Mouse (Mus musculus) lung, postnatal 36 days (tissue): ENCODE measurements at regions not wholly inside any gene's neighbourhood (a gene's known extent, or its start where the extent isn't known, plus 50 kb on each side); places are given as distances from the start of the nearest gene placed in this dataset.

Source experiments
- DNase-seq: peaks from one replicate; pipeline ENCODE4 v3.0.0; 2022; ENCODE audit warnings: mixed read lengths

DNA sequence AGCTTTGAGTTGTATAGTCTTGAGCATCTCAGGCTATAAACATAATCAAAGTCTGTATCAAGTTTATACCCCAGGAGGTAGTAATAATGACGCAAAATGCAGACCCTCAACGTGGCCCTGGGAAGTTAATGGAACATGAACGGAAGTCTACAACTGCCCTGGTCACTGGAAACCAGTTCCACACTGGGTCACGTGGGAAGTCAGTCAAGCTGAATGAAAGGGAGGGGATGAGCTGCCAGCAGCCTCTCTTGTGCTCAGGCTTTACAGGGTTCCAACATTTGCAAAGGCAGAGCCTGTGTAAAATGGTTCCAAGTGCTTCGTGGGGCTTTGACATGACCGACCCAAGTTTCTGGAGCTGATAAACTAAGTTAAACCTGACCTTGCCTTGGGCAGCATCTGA, 229.4 kb downstream of the Lnpk start:
- DNase-seq = no peak

DNA sequence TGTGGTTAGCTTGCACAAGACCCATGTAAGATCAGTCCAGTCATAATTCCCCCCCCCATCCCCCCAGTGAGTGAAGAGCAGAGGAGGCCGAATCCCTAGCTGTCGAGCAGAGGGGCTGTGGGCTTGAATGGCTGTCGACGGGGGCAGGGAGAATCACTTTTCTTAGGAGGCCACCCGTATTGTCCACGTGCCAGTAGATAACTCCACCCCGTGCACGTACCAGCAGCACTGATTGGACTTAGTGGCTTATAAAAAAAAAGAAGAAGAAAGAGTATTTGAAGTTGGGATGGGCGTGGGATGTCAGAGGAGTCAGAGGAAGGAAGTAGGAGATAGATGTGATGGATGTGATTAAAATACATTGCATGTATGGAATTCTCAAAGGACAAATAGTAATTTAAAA, 272.9 kb downstream of the Lnpk start:
- DNase-seq = no peak

DNA sequence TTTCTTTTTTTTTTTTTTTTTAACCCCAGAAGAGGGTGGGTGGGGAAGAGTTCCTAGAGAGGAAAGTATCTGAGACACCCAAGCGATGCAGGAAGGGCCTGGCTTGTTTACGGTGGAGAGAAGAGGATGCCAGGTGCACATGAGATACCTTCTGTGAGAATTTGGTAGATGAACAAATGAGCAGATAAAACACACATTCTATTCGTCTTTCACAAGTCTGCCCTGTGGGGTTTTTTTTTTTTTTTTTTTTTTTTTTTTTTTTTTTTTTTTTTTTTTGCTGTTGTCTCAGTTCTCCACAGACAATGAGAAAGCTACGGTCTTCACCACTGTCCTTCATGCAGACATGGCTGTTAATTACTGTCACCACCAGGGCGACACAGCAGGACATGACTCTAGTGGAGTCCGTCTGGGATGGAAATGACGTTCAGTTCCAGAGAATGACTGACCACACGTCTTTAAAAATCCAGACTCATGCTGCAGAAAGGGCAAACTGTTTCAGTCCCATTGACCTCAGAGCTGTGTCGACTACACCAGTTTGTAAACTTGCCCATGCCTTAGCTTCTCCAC, 278.3 kb downstream of the Lnpk start:
- DNase-seq = no peak

DNA sequence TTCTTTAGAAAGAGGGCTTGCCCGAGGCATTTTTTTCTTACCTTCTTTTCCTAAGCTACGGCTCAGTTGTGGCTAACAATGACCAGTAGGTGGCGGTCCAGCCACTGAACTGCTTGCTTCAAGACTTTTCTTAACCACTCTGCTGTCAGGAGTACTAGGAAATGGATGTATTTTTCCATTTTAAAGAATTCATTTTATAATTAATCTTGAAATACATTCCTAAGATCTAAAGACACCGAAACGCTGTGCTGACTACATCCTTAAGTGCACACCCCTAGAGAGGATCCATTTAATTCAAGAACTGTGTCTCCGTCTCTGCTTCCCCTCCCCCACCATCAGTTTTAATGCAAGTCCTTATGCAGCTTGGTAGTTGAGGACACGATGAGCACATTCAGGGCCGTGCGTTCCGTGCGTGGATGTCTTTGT, 278.9 kb downstream of the Lnpk start:
- DNase-seq = peak; percentile 77

DNA sequence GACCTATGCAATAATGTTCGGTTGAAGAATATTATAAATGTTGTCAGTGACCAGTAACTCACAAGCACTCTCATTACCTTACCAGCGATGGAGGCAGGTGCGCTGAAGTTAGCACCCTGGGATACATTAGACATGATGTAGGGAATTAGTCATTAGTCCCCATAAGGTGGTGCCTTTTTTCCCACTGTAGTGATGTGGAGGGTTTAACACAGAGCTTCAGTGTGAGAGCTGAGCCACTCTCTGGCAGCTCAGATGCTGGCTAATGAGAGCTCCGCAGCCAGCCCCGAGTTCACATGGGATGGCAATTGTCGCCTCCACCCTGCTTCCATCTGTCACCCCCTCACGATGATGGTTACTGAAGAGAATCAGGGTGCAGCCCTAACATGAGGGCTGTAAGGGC, 286.6 kb downstream of the Lnpk start:
- DNase-seq = no peak

DNA sequence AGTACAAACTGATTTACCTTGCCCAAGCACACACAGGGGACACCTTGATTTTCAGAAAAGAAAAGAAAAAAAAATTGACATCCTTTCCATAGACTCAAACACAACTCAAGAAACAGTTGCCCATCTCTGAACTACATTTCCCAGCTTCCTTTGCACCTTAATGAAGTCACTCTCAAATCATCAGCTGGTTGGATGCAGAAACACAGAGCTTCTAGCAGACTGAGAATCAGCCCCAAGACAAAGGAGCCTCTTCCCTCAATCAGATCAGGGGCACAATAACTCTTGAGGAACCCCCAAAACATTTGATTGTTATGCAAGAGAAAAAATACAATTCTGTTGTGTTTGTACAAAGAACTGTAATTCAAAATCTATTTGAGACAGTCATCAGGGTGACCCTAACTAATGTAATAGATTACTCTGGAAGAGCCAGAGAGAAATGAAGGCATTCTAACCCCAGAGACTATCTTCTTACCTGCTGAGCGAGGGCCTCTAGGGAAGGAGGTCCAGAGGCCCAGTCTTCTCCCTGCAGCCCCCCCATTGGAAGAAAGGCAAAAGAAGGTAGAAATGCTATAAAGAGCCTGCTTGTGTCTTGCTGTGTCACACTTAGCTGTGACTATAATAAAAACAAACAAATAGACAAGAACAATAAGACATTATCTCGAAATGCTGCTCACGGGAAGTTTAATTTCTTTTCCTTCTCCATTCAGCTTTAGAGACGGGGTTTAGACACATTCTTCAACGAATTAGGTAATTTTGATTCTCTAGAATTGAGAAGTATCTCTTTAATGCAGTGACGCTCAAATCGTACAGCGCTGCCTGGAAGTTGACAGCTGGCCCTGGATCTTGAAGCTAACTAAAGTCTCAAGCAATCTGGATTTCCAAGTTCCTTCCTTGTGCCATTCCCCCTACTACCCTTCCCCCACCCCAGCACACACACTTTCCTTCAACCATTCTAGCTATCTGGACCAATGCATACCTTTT, 287.5 kb downstream of the Lnpk start:
- DNase-seq = no peak

DNA sequence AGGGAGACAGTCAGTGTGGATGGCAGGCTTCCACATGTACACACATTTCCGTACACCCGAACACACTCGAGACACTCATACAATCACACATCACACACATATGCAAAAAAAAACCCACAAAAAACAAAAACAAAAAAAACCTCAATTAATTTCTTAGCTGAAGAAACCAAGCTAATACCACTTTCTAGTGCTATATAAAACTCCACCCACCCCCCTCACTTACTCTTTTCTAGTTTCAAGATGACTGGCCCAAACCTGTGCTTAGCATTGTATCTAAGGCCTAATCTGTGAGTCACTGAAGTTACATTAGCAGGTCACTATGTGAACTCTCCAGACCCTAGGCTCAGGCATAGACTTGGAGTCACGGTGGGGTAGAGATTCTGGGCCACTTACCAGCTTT, 293.6 kb downstream of the Lnpk start:
- no peak for DNase-seq

DNA sequence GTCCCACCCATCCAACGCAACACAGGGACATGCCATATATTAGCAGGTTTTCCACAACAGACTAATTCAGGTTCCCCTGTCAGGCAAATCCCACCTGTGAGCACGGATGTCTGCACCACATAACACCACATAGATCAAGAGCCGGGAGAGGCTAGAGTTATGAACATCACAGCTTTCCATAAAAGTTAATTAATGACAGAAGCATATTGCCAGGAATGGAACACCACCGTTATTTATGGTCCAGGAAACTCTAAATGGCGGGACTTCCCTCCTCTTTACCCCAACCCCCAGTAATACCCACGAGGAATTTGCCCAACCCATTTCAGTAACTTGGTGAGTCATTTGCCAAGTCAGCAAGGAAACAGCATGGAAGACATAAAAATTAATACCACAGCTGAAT, 314.3 kb downstream of the Lnpk start:
- no peak for DNase-seq

DNA sequence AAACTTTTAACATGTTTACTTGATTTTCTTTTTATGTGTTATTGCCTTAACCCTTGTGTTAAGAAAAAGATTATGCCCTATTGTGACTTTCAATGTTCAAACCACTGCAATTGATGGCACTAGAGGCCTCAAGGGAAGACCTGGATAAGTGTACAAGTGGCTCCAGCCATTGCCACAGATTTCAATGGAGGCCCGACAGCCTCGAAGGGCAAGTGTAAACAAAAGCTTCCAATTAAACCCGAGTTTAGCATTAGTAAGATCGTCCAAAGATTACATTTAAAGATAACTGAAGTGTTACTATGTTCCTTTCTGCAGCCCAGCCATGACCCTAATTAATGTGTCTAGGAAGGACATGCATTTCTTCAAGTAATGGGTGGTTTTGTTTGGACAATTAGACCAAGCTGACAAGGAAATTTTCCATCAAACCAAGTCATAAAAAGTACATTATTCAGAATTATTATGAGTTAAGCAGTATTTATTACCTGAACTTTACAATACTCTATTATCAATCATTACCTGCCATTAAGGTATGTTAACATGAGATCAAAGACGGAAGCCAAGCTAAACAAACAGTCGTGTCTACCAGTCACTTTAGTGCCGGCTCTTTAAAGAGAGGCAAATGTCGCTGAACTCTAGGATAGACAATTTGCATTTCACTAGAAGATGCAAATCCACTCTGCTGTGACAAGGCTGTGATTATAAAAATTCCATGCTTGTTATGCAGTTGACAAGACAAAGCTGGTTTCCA, 322.0 kb downstream of the Lnpk start:
- DNase-seq = no peak

DNA sequence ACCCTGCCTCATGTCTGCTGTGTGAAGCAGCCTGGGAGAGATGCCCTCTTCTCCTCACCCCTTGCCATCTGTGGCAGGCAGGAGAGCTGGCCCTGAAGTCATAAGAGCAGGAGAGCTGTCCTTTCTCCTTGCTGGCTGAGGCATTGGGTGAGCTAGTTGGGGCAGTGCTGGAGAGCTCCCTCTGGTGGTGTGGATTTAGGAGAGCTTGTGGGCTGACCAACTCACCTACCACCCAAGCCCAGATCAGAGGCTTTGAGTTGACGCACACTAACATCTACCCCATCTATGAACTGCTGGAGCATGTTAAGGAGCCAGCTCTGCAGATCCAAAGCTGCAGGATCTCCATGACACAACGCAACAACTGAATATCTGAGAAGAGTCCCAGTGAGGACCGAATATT, 331.7 kb downstream of the Lnpk start:
- peak; percentile 18 for DNase-seq

DNA sequence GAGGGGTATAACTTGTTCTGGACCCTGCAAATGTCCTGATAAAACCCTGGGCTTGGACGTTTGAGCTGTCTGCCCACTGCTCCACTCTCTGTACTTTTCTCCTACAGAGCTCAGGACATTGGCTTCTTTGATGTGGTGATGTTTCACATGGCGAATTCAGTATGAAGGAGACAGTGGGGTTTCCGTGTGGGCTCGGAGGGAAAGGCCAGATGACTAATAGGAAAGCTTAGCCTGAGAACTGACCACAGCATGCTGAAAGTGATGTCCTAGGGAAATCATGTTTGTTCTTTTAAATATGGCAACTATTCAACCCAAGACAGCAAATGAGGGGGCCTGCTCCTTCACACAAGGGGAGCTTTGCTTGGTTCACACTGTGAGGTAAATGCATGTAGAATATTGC, 332.6 kb downstream of the Lnpk start:
- no peak for DNase-seq

DNA sequence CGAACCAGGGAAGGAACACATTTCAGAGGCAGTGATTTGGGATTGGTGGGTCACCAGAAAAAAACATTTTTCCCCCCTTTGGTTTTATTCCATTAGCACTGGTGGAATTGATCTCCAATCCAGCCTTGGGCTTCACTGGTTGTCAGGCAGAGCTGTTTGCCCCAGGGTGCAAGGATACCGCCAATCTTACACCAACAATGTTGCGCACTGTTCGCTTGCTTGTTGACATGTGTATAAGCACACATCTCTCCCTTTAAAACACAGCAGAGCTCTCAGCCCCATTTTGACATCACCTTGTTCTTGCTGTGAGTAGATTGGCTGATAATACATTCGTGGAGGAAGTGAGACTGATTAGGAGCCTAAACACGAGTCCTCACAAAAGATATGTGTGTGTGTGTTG, 333.1 kb upstream of the Atp5g3 start:
- DNase-seq = no peak

DNA sequence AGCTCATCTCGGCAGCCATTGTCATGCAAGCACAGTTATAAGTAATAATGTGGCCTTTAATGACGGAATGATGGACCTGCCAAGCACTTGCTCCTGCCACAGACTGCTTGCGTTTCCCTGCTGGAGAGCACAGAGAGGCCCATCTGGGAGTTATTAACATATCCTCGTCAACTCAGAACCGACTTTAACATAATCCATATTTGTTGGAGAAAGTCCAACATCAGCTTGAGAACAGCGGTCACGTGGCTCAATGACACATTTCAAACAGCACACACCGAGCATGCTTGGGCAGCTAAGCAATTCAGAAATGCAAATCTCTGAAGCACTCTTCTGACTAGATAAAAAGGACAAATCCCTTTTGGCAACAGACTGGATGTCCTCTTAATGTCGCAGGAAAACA, 332.7 kb upstream of the Atp5g3 start:
- DNase-seq = peak; percentile 0

DNA sequence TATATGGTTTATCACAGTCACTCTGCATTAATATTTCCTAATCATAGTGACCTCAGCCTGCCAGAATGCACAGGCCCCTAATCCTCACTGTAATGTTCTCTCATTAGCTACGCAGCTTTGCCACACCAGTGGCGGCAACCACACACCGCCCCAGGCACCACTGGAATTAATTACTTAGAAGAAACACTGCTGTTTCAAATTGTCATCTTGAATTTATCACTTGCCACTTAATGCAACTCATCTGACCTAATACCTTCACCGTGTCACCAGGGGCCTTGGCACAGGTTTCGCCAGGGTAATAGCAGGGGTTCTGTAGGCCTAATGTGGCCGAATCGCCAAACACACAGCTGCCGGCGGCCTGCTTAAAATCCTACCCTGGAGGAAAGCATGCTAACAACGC, 328.5 kb upstream of the Atp5g3 start:
- DNase-seq = no peak

DNA sequence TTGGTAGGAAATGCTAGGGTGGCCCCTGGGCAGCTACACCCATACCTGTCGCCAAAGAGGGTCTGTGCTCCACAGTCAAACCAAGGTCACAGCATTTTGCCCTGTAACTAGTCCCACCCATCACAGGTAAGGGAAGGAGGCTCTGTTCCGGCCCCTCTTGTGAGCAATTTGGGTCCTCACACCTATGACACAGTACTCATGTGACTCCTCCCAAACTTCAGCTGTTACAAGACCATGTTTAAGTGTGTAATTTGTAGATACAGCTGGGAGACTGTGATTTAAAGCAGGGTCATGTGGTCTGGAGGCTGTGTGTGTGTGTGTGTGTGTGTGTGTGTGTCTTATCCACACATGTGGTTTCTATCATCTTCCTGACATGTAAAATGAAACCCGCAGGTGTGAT, 306.3 kb upstream of the Atp5g3 start:
- no peak for DNase-seq

DNA sequence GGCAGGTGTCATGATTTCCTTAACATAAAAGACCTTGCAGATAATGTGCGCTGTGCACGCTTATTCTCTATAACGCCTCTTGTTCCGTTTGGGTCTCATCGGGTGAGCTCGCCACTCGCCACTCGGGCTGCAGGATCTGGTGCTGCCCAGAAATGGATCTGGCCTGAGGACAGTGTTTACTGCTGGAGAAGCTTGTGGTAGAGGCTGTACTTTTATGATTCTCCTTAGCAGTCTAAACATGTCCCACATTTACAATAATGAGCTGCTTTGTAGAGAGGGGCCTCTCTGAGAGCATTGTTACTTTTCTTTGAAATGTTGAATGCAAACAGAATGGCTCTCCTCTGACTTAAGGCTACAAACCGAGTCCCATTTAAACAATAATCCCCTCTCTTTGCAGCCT, 299.1 kb upstream of the Atp5g3 start:
- DNase-seq = no peak

DNA sequence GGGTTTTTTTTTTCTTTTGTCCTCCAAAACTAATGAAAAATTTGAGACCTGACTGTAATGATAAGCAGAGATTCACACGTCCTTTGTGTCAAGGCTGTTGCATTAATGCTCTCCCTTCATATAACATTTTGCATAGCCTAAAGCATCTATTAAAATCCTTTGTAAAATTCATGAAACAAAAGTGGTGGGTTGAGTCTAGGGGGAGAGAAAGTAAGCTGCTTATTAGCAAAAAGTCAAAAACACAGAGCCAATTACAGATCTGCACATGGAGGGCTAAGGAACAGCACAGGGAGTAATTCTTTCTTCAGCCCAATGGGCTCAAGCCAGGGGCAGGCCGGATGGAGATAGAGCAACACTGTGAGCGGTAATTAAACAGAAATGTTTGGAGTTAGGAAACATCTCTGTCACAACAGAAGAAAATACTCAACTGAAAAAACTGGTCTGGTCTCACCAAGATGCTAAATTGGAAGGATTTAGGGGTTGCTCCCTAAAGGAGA, 298.3 kb upstream of the Atp5g3 start:
- DNase-seq = no peak

DNA sequence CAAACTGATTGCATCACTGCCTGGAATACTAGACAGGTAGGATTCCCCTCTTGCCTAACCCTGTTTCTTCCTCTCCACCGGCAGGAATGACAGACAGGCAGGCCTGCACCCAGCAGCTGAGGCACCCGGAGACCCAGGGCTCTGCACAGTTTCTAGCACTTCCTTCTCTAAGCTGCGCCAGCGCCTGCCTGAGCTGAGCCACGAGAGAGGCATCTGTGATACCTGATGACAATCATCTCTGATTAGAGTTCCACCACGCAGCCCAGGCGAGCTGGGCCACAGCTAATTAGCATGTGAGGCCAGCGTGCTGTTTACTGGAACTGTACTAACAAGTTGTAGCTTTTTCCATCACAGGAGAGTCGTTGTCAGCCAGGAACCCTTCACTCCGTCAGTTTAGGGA, 296.3 kb upstream of the Atp5g3 start:
- no peak for DNase-seq

DNA sequence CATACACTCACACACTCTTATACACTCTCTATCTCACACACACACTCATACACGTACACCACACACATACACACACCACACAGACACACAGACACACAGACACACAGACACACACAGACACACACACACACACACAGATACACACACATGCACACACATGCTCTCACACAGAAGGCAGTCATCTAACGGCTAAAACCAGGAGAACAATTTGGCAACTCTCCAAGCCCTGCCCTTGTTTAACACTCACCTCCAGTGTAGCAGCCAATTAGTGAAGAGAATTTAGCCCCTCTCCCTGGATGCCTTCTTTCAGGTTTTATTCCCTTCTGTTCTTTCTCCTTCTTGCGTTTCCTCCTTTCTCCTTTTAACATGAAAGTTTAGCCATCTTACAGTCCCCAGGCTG, 291.6 kb upstream of the Atp5g3 start:
- no peak for DNase-seq

DNA sequence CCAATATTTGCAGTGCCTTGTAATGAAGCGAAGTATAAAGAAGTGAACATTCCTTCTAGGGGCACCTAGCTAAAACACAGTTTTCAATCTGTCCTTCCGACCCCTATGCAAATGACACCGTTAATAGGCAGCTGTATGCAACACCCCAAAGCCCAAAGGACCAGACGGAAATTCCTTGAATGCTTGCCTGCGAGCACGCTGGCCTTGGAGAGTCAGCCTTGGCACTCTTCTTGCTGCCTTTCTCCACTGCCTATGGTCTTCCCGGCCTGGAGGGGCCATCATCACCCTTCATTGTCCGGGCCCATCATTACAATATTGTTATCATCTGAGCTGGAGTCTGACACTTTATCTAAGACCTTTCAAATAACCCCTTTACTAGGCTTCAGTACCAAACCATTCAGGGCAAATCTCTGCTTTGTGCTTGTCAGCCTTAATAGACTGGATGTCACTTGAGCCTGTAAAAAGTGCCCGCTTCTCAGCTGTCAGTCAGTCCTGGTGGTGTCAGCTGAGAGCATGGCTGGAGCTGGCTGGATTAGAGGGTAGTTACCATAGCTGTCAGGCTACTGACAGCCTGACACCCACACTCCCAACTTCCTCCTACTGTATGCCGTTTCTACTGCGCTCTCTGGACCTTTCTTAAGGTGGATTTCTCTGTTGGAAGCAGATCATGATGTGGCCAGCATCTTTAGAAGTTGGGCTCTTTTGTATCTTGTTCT, 290.6 kb upstream of the Atp5g3 start:
- DNase-seq = no peak

DNA sequence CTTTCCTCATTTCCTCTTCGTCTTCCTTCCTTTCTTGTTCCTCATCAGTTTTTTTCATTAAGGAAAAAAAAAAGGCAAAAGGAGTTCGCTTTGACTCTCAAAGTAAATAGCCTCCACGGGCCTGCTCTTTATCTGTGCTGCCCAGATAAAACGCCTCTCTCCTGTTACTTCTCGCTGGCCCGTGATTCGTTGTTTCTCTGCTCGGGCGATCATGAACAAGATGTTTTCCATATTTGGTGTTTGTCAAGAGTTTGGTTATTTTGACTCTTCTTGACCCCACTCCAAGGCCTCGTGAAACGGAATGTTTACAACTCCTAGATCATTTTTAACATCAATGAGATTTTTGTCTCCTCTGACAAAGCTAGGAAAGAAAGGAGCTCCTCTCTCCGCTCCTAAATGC, 288.4 kb upstream of the Atp5g3 start:
- peak; percentile 3 for DNase-seq

DNA sequence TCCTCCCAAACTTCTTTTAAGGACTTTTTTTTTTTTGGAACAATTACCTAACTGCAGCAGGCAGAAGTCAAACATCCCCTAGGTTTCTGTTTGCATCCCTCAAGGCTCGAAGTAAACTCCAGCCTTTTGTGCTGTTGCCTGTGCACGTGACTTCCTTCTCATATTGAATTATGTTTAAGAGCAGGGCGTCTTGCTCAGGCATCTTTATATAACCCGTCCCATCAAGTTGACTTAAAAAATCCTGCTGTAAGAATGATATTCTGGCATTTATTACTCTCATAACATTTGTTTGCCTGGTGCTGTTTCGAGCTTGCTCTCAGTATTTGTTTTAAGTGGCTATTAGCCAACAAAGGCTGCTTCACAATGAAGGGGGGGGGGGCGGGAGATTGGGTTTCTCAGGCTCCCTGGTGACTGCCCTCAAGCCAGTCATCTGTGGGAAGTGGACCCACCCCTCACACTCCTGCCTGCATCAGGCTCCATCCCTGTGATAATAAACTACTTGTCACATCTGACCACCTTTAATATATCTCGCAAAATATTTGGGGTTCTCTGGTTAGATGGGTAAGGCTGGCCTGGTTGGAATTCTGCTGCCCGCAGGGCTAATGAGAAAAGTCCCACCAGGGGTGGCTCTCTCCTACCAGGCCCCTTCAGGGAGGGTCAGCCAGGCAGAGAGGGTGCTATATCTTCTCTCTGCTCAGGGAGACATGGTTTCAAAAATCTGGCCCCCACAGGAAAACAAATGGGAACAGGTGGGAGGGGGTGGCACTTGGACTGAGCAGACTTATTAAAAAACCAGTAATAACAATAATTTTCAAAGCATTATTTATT, 277.1 kb upstream of the Atp5g3 start:
- peak; percentile 16 for DNase-seq
